Mouse (Mus musculus) kidney, postnatal 0 days (tissue): ENCODE data around the gene Gramd1a. TPM values are rescaled to one million over a fixed set of nuclear protein-coding genes. Genes with fewer than 3 reads are reported as not detected.

Experiments
- ATAC-seq: fragments of 200-750 bp; cut with Nextera tagmentation; replicated peaks from 2 replicates; pipeline ENCODE4 v1.8.0; 2017; ENCODE audit warnings: low read depth, moderate number of reproducible peaks, moderate TSS enrichment, moderate library complexity; ENCODE audit not compliant: low FRiP score
- DNase-seq: peaks from one replicate; pipeline ENCODE4 v3.0.0-alpha.2; 2016; ENCODE audit warnings: low spot score
- H3K27ac ChIP-seq: fragments of 300-500 bp; sonication (generic); 2 replicates; pipeline ENCODE4 v1.5.1; 2014; ENCODE audit warnings: mild to moderate bottlenecking
- H3K27me3 ChIP-seq: fragments of 300-500 bp; sonication (generic); 2 replicates; pipeline ENCODE4 v1.6.1; 2014; ENCODE audit warnings: low read length, mixed read lengths; ENCODE audit not compliant: insufficient read depth
- H3K36me3 ChIP-seq: fragments of 300-500 bp; sonication (generic); 2 replicates; pipeline ENCODE4 v1.6.1; 2014; ENCODE audit warnings: low read length, mixed read lengths; ENCODE audit not compliant: insufficient read depth
- H3K4me1 ChIP-seq: fragments of 300-500 bp; sonication (generic); replicated peaks from 2 replicates; pipeline ENCODE4 v1.6.1; 2014; ENCODE audit warnings: antibody characterized with exemption, low read length, mixed read lengths; ENCODE audit not compliant: insufficient read depth
- H3K4me2 ChIP-seq: fragments of 300-500 bp; sonication (generic); 2 replicates; pipeline ENCODE4 v1.6.1; 2014; ENCODE audit warnings: mild to moderate bottlenecking, low read length, moderate library complexity, mixed read lengths
- H3K4me3 ChIP-seq: fragments of 300-500 bp; sonication (generic); replicated peaks from 2 replicates; pipeline ENCODE4 v1.5.1; 2014; ENCODE audit warnings: low read depth, low read length
- H3K9ac ChIP-seq: fragments of 300-500 bp; sonication (generic); 2 replicates; pipeline ENCODE4 v1.6.1; 2014; ENCODE audit warnings: low read depth, low read length
- H3K9me3 ChIP-seq: fragments of 300-500 bp; sonication (generic); replicated peaks from 2 replicates; pipeline ENCODE4 v1.6.1; 2016; ENCODE audit warnings: low read length, inconsistent platforms, mixed read lengths
- CTCF ChIP-seq: IDR thresholded peaks from 2 replicates; pipeline ENCODE4 v1.5.1; 2016; ENCODE audit warnings: antibody characterized with exemption, low read depth, mild to moderate bottlenecking, moderate library complexity
- WGBS: fragments of 180-500 bp; shearing (Covaris S2); extraction: QIAGEN DNeasy Blood & Tissue Kit; methylation state at CpG from one replicate; pipeline ENCODE4 v1.1.7; 2014; 5-methylcytosine and 5-hydroxymethylcytosine counted together
- polyA plus RNA-seq: library from polyadenylated mRNA; unstranded; fragments of >200 nt; fragmentation: Nextera tagmentation; extraction: Ambion mirVana; gene quantifications from 2 replicates; pipeline ENCODE4 v1.2.1, GENCODE M21; 2015

The Gramd1a gene
- polyA plus RNA-seq, 1 experiment from 2014 or later = 36.3 TPM

- no peak for TF ChIP-seq CTCF
- Histone ChIP-seq H3K36me3 (no peaks in the 10 kb centered on the region), H3K9me3 (no peaks in the 10 kb centered on the region), H3K4me2 (no peak overlapping the region), H3K4me1 (peaks cover 23% of the 10 kb centered on the region), H3K4me3 (no peak overlapping the region), H3K27ac (no peak overlapping the region), H3K27me3 (no peaks in the 10 kb centered on the region), H3K9ac (no peak overlapping the region)
- ATAC-seq (no peak), DNase-seq (no peak)
- WGBS = 92% methylated on average over 6 of the region's 6 CpGs
Measured at GRCm38 (mm10) chr7:31153536-31154320, 2.0 kb downstream of the Gramd1a start.

- Histone ChIP-seq H3K9ac (peak overlapping the region; percentile 97), H3K4me3 (peak overlapping the region; percentile 94), H3K36me3 (no peaks in the 10 kb centered on the region), H3K4me2 (peak overlapping the region; percentile 73), H3K27me3 (no peaks in the 10 kb centered on the region), H3K9me3 (no peaks in the 10 kb centered on the region), H3K4me1 (peaks cover 36% of the 10 kb centered on the region), H3K27ac (peak overlapping the region; percentile 94)
- peak; percentile 71 for DNase-seq
- WGBS = 14% methylated on average over 23 of the region's 23 CpGs
- ATAC-seq = peak; percentile 58
- TF ChIP-seq CTCF = no peak
Measured at GRCm38 (mm10) chr7:31151301-31152241, 4.1 kb downstream of the Gramd1a start.

- Histone ChIP-seq H3K4me1 (peaks cover 33% of the 10 kb centered on the region), H3K27ac (peak overlapping the region; percentile 94), H3K9ac (peak overlapping the region; percentile 97), H3K4me2 (peak overlapping the region; percentile 73), H3K9me3 (no peaks in the 10 kb centered on the region), H3K27me3 (no peaks in the 10 kb centered on the region), H3K4me3 (peak overlapping the region; percentile 94), H3K36me3 (no peaks in the 10 kb centered on the region)
- DNase-seq (peak; percentile 92), ATAC-seq (peak; percentile 89)
- WGBS = under 1% methylated on average over 63 of the region's 63 CpGs
- no peak for TF ChIP-seq CTCF
Measured at GRCm38 (mm10) chr7:31150566-31151300, 5.0 kb downstream of the Gramd1a start.

- Histone ChIP-seq H3K27me3 (no peaks in the 10 kb centered on the region), H3K4me1 (peaks cover 27% of the 10 kb centered on the region), H3K4me2 (peak overlapping the region; percentile 73), H3K36me3 (no peaks in the 10 kb centered on the region), H3K27ac (peak overlapping the region; percentile 94), H3K9me3 (no peaks in the 10 kb centered on the region), H3K4me3 (peak overlapping the region; percentile 94), H3K9ac (peak overlapping the region; percentile 97)
- DNase-seq (peak; percentile 50), ATAC-seq (no peak)
- WGBS = 4% methylated on average over 19 of the region's 20 CpGs
- TF ChIP-seq CTCF = no peak
Measured at GRCm38 (mm10) chr7:31149751-31150565, 5.7 kb downstream of the Gramd1a start.

GRCm38 (mm10) chr7:31149271-31149670, 6.4 kb downstream of the Gramd1a start:
- Histone ChIP-seq H3K36me3 (no peaks in the 10 kb centered on the region), H3K27ac (peak overlapping the region; percentile 94; the same call in 1 of the 2 replicates), H3K4me3 (peak overlapping the region; percentile 94), H3K27me3 (no peaks in the 10 kb centered on the region), H3K4me1 (peaks cover 27% of the 10 kb centered on the region), H3K9me3 (no peaks in the 10 kb centered on the region), H3K4me2 (peak overlapping the region; percentile 73), H3K9ac (peak overlapping the region; percentile 97; the same call in 1 of the 2 replicates)
- ATAC-seq (no peak), DNase-seq (no peak)
- WGBS = 25% methylated on average over 9 of the region's 9 CpGs
- TF ChIP-seq CTCF = no peak
